Mouse (Mus musculus) c-Kit-positive CD71-negative TER-119-negative erythroid progenitor cells, embryonic 14.5 days (primary cell): ENCODE measurements at regions not wholly inside any gene's neighbourhood (a gene's known extent, or its start where the extent isn't known, plus 50 kb on each side); places are given as distances from the start of the nearest gene placed in this dataset.

Experiments used
- DNase-seq: peaks from one replicate; pipeline ENCODE4 v3.0.0-alpha.2; 2013; ENCODE audit warnings: low read depth

DNA sequence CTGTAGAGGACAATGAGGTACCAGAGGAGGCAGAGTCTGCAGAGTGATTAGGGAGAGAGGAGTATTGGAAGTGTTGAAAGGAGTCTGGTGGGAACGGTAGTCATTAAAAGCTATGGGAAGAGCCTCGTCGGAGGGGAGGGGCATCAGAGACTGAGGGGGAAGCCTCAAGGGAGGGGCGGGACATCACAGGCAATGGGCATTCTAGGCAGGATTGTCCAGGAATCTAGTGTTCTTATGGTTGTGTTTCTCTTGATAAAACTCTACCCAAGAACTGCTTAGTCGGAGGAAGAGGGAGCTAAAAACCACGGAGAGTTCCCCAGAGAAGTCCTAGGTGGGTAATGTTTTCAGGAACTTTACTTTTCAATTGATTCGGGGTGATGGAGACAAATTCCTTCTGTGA is 90.2 kb downstream of the Sec23ip start:
- no peak for DNase-seq

DNA sequence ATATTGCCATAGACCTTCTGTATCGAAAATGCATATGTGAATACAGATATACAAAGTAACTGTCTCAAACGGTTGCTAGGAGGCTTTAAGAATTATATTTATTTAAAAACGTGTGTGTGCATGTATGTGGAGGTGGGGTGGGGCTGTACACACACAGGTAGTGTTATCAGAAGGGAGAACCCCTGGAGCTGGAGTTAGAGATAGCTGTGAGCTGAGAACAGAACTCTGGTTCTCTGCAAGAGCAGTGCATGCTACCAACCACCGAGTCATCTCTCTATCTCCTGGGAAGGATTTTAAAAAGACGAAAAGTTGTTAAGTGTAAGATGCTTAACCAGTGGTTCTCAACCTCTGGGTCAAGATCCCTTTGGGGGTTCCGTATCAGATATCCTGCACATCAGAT is 91.7 kb downstream of the Sec23ip start:
- no peak for DNase-seq

DNA sequence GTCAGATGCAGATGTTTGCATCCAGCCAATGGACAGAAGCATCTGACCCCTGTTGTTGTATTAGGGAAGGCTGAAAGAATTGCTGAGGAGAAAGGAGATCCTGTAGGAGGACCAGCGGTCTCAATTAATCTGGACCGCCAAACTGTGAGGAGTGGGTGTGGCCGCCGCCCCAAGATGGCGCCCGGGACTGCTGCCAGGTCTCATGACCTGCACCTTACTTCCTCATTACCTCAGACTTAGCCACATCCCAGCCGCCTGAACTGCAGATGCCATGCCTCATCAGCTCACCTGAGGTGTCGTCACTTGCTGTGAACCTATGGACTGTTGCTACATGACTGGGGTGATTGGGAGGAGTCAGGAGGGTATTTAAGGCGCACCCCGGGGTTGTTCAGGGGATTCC is 97.8 kb downstream of the Sec23ip start:
- no peak for DNase-seq

DNA sequence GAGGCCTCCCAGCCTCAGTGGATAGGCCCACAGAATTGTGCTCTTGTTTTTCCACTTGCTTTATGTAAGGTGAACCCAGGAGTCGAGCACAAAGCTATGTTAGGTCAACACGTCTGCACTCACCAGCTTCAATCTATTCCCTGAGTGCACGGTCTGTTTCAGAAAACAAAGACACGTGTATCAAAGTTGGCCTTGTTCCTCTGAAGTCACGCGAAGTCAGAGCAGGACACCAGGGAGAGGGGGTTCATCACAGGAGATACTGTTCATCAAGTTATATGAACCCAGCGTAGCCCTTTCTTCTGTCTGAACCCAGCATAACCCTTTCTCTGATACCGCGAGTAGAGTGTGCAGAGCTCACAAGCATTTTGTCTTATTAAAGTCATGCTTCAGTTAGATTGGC is 98.8 kb downstream of the Sec23ip start:
- DNase-seq = no peak

DNA sequence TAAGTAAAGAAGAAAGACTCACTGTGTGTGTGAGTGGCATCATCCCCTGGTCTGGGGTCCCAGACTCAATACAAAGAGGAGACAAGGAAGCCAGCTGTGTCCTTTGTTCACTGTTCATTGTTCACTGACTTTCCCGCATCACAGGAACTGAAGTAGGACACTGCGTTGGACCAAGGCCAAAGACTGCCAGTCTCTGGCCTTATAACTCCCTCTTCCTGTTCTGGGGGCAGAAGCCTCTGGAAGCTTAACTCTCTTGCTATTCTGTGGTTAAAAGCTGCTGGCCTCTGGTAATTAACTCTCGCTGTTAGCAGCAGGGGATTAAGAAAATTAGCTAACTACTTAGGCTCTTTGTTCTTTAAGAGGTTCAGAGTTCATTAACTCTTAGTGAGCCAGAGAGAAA is 104.5 kb downstream of the Sec23ip start:
- no peak for DNase-seq

DNA sequence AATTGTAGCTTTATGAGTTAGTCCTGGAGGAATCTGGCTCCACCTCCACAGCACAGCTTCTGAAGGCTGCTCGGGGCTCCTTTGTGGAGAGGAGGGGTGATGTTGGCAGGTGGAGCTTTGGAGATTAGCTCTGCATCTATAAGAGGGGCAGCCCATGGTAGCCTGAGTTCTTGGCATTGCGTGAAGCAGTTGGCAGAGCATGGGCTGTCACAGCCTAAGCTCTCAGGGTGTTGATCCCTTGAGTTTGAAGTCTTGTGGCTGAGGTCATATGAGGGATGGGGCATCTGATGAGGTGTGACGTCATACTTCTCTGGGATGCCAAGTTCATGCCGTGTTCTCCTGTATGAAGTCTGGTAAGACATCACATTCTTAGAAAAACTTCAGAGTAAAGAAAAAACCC is 109.5 kb downstream of the Sec23ip start:
- no peak for DNase-seq

DNA sequence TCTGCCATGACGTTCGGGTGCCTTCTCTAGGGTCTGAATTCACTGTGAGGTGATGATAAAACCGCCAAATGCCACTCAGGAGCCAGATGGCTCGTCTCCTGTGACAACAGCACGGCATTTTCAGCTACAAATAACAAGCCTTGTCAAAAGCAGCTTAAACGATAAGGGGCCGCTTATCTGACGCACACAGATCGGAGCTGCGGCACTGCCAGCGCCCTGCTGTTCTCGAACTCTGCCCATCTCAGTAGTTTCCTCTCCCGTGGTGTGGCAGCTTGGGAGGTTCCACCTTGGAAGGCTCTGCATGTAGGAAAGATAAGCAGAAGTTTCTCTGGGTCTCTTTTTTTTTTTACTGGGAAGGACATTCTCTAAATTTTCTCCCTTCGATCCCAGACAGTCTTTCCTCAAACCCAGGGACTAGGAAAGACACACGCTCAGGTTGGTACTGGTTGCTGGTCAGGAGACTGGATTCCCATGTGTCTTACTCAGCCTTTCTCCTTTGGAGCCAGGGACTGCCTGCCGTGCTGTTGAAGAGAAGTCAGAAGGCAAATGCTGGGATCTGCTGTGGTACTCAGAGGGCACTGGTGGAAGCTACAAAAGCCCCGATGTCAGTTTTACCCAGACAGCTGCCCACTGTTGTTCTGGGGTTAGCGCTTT is 110.1 kb downstream of the Sec23ip start:
- DNase-seq = peak; percentile 5

DNA sequence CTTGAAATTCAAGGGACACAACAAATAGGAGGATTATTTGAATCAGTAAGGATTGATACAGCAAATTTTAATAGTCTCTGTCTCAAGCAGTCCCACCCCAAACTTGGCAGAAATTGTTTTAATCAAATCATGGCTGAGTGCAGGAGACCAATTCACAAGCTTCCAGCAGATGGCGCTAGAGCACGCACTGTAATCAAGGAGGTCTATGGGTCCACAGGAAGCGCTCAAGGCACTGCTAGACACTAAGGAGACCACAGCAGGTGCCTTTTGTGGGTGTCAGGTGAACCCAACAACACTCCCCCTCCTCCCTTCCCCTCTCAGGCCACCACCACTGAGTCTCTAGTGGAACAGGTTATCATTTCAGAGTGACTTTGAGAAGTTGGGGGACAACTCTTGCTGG is 115.4 kb downstream of the Sec23ip start:
- peak; percentile 57 for DNase-seq

DNA sequence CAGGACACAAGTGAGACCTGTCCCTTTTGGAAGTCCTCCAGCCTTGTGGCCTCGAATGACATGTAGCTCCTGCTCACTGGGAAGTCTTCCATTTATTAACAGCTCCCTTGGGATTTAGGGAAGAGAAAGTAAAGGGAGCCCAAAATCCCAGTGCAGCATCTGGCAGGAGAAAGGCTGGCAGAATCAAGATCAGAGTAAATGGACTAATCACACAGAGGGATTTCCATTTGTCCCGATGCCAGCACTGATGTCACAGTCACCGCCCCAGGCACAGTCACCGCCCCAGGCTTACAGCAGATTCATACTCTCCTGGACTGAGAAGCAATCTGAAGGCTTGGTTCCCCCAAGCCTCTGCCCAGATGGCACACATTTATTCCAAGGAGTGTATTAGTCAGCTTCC is 116.0 kb downstream of the Sec23ip start:
- no peak for DNase-seq

DNA sequence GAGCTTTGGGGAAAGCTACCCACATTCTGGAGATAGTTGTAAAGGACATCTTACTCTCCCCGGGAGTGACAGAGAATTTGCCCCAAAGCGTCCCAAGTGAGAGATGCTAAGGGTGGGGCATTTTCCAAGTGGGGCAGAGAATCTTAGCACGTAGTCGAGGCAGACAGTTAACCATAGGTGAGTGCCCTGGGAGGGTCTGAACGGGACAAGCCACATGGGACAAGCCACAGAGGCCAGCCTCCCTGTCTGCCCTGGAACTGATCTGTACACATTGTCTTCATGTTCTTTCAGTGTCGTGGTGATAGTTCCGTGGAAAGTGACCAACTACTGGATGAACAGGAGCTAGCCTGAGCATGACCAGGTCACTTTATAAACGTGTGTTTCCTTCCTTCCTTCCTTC is 116.6 kb downstream of the Sec23ip start:
- DNase-seq = no peak

DNA sequence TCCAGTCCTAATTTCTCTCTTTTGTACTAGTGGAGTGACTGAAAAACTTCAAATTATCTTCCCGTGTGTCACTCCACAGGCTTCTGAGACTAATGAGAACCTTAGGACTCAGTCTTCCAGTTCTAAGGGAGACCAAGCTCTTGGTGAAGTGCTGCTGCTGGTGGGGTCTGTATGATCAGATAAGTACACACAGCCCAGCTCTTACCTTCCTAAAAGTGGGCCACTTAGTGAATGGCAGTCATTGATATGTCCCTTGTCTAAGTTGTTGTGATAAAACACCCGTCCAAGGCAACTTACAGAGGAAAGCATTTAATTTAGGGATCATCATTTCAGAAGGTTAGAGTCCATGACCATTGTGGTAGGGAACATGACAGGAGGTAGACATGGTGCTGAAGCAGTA is 124.1 kb downstream of the Sec23ip start:
- DNase-seq = no peak

DNA sequence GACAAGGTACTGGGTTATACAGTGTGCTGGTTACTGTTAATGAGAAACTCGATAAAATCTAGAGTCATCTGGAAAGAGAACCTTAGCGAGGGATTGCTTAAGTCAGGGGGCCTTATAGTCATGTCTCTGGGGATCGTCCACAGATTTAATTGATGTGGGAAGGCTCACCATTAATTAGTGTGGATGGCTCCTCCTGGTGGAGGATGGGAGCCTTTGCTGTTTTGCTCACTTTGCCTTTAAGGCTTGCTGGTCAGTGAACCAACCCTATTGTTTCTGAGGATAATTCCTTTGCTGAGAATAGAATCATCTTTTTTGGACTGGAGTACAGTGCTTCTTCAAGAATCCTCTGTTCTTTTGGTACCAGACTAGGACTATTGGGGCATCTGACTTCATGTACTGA is 139.3 kb downstream of the Sec23ip start:
- DNase-seq = no peak

DNA sequence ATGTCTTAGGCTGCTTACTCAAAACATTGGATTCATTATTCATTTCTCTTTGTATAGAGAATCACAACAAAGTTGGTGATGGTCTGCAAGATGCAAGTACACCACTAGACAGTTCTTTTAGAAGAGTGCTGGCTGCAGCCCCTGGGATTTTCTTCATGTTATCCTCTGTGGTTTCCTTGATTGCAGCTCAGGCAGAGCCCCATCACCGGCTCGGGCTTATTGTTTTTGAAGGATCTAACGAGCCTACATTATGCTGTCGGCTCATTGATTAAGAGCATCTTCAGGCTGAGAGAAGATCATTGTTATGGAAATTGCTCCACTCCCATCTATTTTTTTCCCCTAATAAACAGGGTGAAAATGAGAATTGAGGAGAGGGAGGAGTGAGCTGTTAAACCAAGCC is 140.8 kb downstream of the Sec23ip start:
- DNase-seq = no peak

DNA sequence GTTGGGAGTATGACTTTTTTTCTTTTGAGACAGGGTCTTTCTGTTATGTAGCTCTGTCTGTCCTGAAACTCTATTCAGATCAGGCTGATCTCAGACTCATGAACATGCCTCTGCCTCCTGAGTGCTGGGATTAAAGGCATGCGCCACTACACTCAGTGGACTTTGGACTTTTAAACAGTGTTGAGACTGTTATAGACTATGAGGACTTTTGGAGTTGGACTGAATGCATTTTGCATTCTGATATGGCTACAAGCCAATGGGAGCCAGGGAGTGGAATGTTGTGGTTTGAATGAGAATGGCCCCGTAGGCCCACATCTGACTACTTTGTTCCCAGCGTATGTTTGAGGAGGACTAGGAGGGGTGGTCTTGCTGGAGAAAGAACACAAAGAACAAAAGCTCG is 165.4 kb downstream of the Sec23ip start:
- no peak for DNase-seq

DNA sequence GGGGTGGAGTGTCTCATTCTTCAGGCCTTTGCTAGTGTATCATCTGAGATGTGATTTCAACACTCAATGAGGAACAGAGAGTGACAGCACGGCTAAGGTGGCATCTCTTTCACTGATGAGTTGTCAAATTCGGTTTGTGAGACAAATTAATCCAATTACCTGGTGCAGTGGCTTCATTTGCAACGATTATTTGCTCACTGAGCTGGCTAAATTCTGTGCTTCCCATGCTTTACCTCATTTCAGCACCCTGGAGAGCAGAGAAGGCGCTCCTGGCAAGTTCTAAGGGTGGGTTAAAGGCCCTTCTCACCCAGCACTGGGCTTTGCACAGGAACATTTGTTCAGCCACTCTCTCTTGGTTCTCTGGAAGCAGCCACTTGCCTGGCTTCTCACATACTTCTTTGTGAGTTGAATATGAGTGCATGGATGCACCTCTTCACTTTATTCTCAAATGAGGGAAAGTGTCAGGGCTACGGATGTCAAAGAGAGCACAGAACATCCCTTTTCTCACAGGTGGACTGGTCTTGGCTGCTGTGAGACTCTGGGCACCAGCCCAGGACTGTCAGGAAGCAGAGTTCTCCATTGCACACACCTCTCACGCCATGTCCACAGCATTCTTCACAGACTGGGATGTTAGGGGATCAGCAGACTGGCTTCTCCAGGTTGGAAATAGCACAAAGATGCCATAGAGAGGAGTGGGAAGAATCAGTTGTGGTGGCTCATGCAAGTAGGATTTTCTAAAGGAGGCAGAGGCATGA is 193.4 kb downstream of the Sec23ip start:
- peak; percentile 1 for DNase-seq

DNA sequence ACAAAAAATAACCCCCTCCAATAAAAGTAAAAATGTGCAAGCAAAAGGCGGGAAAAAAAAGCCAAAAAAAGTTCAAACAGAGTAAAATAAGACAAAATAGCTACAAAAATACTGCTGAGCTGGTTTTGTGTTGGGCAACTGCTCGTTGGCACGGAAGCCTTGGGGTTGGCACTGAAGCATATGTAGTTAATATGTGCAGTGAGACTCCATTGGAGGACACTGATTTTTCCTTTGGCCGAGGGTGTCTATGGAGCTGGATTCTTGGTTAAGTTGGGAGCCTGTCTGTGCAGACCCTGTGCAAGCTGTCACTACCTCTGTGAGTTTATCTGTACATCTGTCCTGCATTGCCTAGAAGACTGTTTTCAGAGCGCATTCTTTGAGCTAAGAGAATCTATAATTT is 215.8 kb downstream of the Sec23ip start:
- DNase-seq = no peak

DNA sequence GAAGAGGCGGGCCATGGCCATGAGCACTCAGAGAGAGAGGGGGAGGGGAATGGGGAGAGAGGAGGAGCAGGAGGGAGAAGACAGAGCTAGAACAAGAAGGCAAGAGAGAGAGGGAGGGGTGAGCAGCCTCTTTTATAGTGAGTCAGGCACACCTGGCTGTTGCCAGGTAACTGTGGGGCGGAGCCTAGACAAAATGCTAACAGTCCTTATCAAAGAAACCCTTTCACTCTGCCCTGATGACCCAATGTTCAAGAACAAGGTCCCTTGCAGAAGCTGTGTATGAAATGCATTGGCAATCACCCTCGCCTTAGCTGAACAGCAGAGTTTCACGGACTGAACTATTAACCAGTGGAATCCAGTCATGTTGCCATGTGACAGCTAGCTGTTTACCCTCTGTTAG is 235.2 kb downstream of the Sec23ip start:
- DNase-seq = no peak

DNA sequence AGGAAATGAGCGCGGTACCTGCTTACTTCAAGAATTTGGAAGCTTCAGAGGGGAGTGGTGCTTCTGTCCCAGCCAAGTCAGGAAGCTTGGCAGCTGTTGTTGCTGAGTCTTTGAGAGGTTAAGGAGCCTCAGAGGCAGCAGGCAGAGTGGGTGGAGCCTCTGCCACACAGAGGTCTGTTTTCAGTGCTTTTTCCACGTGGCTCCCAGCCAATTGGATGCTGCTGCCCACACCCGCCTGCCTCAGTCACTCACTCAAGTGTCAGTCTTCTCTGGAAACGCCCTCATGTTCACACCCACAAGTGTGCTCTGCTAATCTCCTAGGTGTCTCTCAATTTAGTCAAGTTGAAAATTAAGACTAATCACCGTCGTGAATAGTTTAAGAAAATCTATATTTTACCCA is 236.1 kb downstream of the Sec23ip start:
- no peak for DNase-seq

DNA sequence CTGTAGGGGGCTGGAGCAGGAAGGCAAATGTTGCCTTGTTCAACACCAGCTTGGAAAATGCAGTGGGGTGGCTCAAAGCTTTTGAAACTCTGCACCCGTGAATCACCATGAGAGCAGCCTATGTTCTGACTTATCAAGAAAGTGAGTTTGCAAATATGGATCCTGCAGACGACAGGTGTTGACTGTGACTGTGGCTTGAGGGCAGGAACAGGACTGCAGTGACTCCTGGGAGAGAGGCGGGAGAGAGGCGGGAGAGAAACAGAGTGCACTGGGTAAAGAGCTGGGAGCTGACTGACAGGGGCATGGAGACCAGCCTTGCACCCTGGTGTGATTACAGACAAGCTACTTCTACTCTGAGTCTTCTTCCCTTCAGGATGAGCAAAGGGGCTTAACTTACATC is 254.0 kb downstream of the Sec23ip start:
- no peak for DNase-seq

DNA sequence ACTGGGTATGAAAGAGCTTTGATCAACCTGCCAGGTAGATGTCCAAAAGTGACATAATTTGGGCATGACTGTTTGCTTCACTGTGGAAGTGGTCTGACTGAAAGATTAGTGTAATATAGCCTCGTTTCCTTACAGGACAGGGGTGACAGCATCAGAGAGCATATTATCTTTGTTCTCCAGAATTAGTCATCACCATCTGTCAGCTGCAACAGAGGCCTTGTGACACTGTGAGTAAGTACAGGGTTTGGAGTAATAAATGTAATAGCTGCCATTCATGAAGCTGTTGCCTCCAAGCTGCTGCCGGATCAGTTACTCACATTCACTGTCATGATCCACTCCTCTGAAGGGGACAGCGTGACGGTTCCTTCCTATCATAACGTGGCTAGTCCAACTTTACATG is 254.4 kb upstream of the Plpp4 start:
- no peak for DNase-seq

DNA sequence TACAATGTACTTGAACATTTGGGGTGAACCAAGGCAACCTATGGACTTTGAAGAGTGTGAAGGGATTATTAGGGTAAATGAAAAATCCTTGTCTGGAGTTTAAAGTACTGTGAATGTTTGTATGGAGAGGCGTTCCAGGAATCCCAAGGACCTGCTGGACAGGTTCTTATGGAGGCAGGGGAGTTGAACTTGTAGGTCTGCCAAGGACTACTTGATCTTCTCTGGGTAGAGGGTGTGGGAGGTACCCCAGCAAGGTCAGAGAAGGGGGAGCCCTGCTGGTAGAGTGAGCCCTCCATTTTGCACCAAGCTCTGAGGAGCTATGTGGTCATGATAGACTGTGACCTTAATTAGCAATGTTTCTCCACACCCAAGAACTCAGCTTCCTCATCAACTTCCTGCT is 253.7 kb upstream of the Plpp4 start:
- DNase-seq = no peak

DNA sequence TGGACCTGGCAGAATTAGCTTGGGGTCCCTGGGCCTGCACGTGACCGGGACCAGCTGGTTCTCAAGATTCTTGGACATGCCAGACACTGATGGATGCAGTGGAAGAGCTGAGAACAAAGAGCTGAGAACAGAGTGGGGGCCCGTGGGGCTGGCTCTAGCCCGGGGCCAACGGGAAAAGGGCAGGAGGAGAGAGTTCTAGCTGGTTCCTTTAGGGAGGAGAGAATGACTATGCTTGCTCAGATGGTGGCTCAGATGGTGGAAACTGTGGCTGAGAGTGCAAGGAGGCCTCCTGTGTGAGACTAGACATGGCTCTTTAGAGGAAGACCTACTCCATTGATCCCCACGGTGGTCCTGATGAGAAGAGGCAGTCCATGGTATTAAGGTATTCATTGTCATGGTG is 240.5 kb upstream of the Plpp4 start:
- no peak for DNase-seq

DNA sequence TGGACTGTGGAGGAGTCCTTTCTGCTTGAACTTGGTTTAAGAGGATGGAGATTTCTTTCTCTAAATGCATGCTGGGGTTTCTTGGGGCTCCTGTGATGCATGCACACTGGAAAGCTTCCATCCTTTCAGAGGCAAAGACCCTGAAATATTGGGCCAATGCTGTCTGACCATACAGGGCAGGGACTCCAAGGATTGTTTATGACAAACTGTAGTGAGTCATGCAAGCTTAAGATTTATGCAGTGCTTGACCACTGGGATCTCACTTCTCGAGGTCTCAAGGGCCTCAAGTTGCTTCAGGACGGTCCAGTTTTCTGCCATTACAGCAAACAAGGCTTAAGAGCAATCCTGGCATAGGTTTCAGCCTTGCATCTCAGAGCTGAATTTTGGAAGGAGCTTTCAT is 229.7 kb upstream of the Plpp4 start:
- DNase-seq = no peak

DNA sequence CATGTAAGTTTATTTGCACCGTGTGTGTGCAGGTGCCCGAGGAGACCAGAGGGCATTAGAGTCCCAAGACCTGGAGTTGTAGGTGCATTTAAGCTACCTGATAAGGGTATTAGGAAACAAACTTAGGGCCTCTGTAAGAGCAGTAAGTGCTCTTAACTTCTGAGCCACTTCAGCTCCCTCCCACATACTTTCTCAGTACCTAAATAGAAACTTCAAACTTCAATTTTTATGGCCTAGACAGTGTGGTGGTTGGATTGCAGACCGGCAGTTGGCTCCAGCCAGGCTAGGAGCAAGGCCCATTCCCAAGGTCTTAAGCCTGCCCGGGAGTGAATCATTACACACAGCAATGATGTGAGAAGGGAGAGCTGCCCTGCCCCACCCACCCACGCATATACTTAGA is 208.8 kb upstream of the Plpp4 start:
- DNase-seq = no peak
